24 mouse cellular contexts compared by ENCODE assay signal in the genomic region with DNA sequence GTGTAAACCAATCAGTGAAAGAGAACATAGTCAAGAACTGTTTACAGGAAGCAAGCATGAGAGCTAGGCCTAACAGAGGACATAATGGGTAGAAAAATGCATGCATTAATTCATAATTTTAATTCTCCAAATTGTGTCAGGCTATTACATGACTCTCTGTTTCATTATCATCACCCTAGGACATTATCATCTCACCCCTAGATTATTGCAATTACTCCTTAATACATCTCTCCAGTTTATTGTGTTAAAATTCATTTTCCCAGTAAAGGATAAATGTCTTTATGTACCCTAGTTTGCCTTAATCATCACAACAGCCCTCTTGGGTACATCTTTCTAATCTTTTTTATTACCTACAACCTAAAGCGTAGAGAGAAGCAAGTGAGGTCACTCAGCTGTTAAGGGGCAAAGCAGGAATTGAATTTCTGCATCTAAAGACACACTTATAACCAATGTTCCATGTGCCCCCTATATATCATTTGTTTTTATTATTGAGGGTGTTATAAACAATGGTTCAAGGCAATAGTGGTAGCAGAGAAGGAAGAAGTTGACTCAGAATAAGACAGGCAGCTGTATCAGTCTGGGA.
DNase-seq lines count a peak whose midpoint lies in the region; ATAC-seq lines count a peak whose summit lies in the region.
"Had no signal": no experiment of that assay in that cellular context is flagged by ENCODE, and none has a peak within 500 bp of the region (broad histone marks: within the 10 kb centered on the region; RNA-seq: fewer than 3 reads in every experiment).

No protein-coding gene starts in this region.

- H3K9ac ChIP-seq in hindbrain, embryonic 13.5 days = no peak overlapping the region
- H3K9ac ChIP-seq in neural tube, embryonic 13.5 days = no peak overlapping the region
- H3K9ac ChIP-seq in neural tube, embryonic 15.5 days (replicated peaks) = no peak overlapping the region
- H3K9ac ChIP-seq: embryonic facial prominence, embryonic 12.5 days; forebrain, embryonic 12.5 days had no signal

- no peaks in the 10 kb centered on the region for H3K4me1 ChIP-seq in hindbrain, embryonic 13.5 days (replicated peaks)
- H3K4me1 ChIP-seq in hindbrain, embryonic 10.5 days (replicated peaks) = no peaks in the 10 kb centered on the region
- H3K4me1 ChIP-seq in neural tube, embryonic 13.5 days (replicated peaks) = no peaks in the 10 kb centered on the region
- H3K4me1 ChIP-seq in neural tube, embryonic 15.5 days = no peaks in the 10 kb centered on the region
- H3K4me1 ChIP-seq: embryonic facial prominence, embryonic 10.5 days; embryonic facial prominence, embryonic 12.5 days; forebrain, embryonic 12.5 days had no signal

- 0 out of 2 replicates have a peak, but pooled peaks have one; percentile 39 for ATAC-seq in hindbrain, embryonic 13.5 days (ENCODE audit: low FRiP score)
- ATAC-seq in neural tube, embryonic 13.5 days (ENCODE audit: low read depth) = peak; percentile 74
- ATAC-seq in neural tube, embryonic 15.5 days (ENCODE audit: low FRiP score) = peak; percentile 53; the same call in 1 of the 2 replicates
- ATAC-seq: activated CD4-positive, CD25-positive, alpha-beta regulatory T cell, adult 4 months; CD4-positive, CD25-positive, alpha-beta regulatory T cell, adult 4 months; forebrain, embryonic 14.5 days; forebrain, embryonic 16.5 days; Patski had no signal

- DNase-seq in hindbrain, embryonic 10.5 days (ENCODE audit: low spot score) = no peak
- DNase-seq in kidney, adult 11 months = no peak
- DNase-seq: adrenal gland, adult 8-10 months; adrenal gland, postnatal 14 days; adrenal gland, postnatal 36 days; B cell, adult 2 months; cerebellum, adult 11-12 months; cerebellum, adult 2 months; cerebellum, adult 9-10 months; cerebellum, postnatal 10 days; cerebellum, postnatal 25 days had no signal

- no peak overlapping the region for H3K4me3 ChIP-seq in hindbrain, embryonic 13.5 days
- no peak overlapping the region for H3K4me3 ChIP-seq in hindbrain, embryonic 10.5 days
- no peak overlapping the region for H3K4me3 ChIP-seq in neural tube, embryonic 13.5 days
- H3K4me3 ChIP-seq in neural tube, embryonic 15.5 days (replicated peaks) = no peak overlapping the region
- H3K4me3 ChIP-seq: embryonic facial prominence, embryonic 10.5 days; embryonic facial prominence, embryonic 12.5 days; forebrain, embryonic 12.5 days had no signal

- WGBS in hindbrain, embryonic 13.5 days = 72% methylated on average over 1 of the region's 1 CpGs
- WGBS in hindbrain, embryonic 10.5 days = 87% methylated on average over 1 of the region's 1 CpGs
- 44% methylated on average over 1 of the region's 1 CpGs for whole genome bisulfite sequencing in neural tube, embryonic 13.5 days
- WGBS in neural tube, embryonic 15.5 days = 46% methylated on average over 1 of the region's 1 CpGs

- H3K36me3 ChIP-seq in hindbrain, embryonic 13.5 days = no peaks in the 10 kb centered on the region
- H3K36me3 ChIP-seq in hindbrain, embryonic 10.5 days = no peaks in the 10 kb centered on the region
- H3K36me3 ChIP-seq in neural tube, embryonic 13.5 days = no peaks in the 10 kb centered on the region
- no peaks in the 10 kb centered on the region for H3K36me3 ChIP-seq in neural tube, embryonic 15.5 days
- H3K36me3 ChIP-seq: embryonic facial prominence, embryonic 10.5 days; embryonic facial prominence, embryonic 12.5 days; forebrain, embryonic 12.5 days; G1E had no signal

- H3K27ac ChIP-seq in hindbrain, embryonic 13.5 days = no peak overlapping the region
- H3K27ac ChIP-seq in hindbrain, embryonic 10.5 days = no peak overlapping the region
- H3K27ac ChIP-seq in neural tube, embryonic 13.5 days (replicated peaks) = 0 out of 2 replicates have a peak overlapping the region, but pooled peaks have one; percentile 49
- H3K27ac ChIP-seq in neural tube, embryonic 15.5 days (replicated peaks) = no peak overlapping the region
- H3K27ac ChIP-seq: embryonic facial prominence, embryonic 10.5 days; embryonic facial prominence, embryonic 12.5 days; forebrain, embryonic 12.5 days had no signal

- H3K9me3 ChIP-seq in hindbrain, embryonic 13.5 days = no peaks in the 10 kb centered on the region
- H3K9me3 ChIP-seq in hindbrain, embryonic 10.5 days = no peaks in the 10 kb centered on the region
- H3K9me3 ChIP-seq in neural tube, embryonic 13.5 days = no peaks in the 10 kb centered on the region
- no peaks in the 10 kb centered on the region for H3K9me3 ChIP-seq in neural tube, embryonic 15.5 days (replicated peaks)
- H3K9me3 ChIP-seq: embryonic facial prominence, embryonic 10.5 days; embryonic facial prominence, embryonic 12.5 days; forebrain, embryonic 12.5 days had no signal

- H3K27me3 ChIP-seq in hindbrain, embryonic 13.5 days = no peaks in the 10 kb centered on the region
- no peaks in the 10 kb centered on the region for H3K27me3 ChIP-seq in hindbrain, embryonic 10.5 days (ENCODE audit: insufficient read depth, poor library complexity, severe bottlenecking)
- H3K27me3 ChIP-seq in neural tube, embryonic 13.5 days = no peaks in the 10 kb centered on the region
- H3K27me3 ChIP-seq in neural tube, embryonic 15.5 days (replicated peaks) = no peaks in the 10 kb centered on the region
- H3K27me3 ChIP-seq: CH12.LX; embryonic facial prominence, embryonic 12.5 days; forebrain, embryonic 12.5 days; Patski had no signal

- H3K4me2 ChIP-seq in hindbrain, embryonic 13.5 days = no peak overlapping the region
- H3K4me2 ChIP-seq in neural tube, embryonic 13.5 days = no peak overlapping the region
- no peak overlapping the region for H3K4me2 ChIP-seq in neural tube, embryonic 15.5 days
- H3K4me2 ChIP-seq: embryonic facial prominence, embryonic 12.5 days; forebrain, embryonic 12.5 days had no signal
